Mouse (Mus musculus) stomach, postnatal 0 days (tissue): ENCODE measurements around the gene Mogs.
A peak's percentile ranks its signal among the peaks of the same experiment; 100 is the strongest.

Experiments used
- CTCF ChIP-seq: IDR thresholded peaks from 2 replicates; pipeline ENCODE4 v1.5.1; 2016; ENCODE audit warnings: antibody characterized with exemption, low read depth, mild to moderate bottlenecking, moderate library complexity
- EP300 ChIP-seq: optimal IDR thresholded peaks from 2 replicates; pipeline ENCODE3; 2016; ENCODE audit warnings: antibody characterized with exemption

DNA sequence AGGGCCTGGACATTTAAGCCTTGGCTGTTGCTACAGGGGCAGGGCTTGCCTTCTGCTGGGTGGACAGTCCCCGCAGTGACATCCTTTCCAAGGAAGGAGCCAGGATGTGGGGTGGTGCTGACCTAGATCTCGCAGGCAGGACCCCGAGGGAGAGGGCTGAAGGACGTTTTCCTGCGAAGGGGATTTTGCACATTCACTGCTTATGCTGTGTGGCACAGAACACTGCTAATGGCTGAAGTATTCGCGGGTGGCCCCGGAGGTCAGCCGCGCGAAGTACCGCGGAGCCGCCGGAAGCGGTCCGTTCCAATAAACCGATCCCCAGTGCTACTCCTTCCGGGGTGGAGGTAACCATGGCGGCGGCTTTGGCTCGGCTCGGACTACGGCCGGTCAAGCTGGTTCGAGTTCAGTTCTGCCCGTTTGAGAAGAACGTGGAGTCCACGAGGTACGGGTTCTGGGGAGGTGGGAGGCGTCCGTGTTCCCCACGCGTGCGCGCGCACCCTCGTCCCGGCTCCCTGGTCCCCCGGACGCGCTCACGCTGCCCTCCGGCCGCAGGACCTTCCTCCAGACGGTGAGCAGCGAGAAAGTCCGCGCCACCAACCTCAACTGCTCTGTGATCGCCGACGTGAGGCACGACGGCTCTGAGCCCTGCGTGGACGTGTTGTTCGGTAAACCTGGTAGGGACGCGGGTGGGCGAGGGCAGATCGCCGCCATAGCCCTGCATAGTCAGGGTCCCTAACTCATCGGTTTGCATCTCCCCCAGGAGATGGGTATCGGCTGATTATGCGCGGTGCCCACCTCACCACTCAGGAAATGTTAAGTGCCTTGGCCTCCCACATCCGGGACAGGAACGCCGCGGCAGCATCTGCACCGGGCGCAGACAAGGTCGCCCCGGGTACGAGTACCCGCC is 6.3 kb upstream of the Mogs start, which contains the start of gene Mrpl53:
- TF ChIP-seq CTCF, result peak; percentile 11; the same call in 1 of the 2 replicates
- no peak for TF ChIP-seq EP300
